Mouse (Mus musculus) right cerebral cortex, adult 2 months (tissue): ENCODE results near the gene Ppp1r2.
"Not testable (repeated sequence)": the region's sequence is repeated elsewhere in the genome, so short reads cannot be mapped to it uniquely, and the experiment has no call there.

Experiments
- DNase-seq, 2 experiments: peaks; one replicate each; pipeline ENCODE4 v3.0.0; 2021 to 2022; ENCODE audit warnings: low spot score in 2 of 2

The Ppp1r2 gene

DNA sequence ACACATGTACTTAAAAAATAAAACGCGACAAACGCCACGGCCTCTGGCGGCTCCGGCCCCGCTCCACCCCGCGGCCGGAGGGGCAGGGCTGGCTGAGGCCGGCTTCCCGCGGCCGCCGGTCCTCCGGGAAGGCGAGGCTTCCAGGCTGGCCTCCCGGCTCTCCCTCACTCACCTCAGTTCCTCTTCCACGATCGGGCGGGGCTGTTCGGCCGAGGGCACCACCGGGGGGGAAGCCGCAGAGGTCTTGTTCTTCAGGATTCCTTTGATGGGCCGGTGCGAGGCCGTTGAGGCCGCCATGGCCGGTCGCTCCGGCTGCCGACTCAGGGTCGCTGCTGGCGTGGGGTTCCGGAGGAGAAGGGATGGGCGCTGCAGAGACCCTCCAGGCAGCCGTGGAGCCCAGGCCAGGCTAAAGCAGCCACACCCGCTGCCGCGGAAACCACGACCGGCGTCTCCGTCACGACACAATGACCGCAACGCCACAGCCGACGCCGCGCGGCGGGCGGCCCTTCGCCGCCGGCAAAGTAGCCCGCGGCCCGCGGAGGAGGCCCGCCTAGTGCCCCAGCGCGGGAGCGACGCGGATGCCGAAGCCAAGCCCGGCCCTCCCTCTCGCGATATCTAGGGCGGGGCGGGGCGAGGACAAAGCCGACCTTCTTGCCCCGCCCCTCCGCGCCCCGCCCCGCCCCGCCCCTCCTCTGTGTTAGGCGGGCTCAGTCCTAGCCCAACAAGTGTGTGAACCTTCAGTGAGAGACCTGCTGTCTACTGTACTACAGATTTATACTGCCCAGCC lies at the start of gene Ppp1r2:
TSS of gene Ppp1r2 (minus strand) at position 604 of the 787 bp plus-strand sequence.
- DNase-seq = peak; percentile 82 to 86

DNA sequence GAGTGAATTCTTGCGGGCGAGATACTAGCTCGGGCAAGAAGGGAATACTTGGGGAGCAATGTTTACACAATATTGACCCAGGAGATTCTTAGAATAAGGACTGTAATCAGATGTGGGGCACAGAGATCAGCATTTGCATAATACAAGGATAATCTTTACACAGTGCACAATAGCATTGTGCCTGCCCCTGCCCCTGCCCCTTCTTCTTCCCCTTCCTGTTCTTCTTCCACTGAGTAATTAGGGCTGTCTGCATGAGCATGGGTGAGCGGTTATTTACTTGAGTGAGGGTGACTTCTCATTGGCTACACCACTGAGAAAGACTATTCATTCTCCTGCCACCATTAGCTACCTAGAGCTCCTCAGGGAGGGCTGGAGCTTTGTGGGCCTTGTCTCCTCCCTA lies 46.4 kb upstream of the Ppp1r2 start:
- no peak for DNase-seq

DNA sequence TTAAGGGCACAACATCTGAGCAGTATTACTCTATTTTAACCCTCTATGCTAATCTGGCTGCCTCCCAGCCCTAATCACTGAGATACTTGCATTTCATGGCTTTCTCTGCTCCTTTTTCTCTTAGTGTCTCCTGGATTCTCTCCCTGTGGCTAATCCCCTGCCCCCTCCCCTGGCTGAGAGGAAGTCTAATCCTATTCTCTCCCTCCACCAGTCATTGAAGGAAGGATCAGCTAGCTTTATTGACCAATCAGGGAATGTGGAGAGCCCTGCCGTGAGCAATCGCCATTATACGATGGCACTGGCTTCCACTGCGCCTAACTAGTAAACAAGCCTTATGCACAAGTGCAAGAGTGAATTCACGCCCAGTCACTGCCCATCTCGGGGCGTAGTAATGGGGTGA lies 45.9 kb upstream of the Ppp1r2 start:
- DNase-seq = no peak

DNA sequence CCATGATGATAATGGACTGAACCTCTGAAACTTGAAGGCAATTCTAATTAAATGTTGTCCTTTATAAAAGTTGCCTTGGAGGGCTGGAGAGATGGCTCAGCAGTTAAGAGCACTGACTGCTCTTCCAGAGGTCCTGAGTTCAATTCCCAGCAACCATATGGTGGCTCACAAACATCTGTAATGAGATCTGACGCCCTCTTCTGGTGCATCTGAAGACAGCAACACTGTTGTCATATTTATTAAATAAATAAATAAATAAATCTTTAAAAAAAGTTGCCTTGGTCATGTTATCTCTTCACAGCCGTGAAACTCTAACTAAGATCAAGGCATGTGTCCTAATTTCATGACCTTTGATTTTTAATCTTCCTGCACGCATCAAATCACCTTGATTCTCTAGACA lies 44.6 kb upstream of the Ppp1r2 start:
- DNase-seq = not testable (repeated sequence)

DNA sequence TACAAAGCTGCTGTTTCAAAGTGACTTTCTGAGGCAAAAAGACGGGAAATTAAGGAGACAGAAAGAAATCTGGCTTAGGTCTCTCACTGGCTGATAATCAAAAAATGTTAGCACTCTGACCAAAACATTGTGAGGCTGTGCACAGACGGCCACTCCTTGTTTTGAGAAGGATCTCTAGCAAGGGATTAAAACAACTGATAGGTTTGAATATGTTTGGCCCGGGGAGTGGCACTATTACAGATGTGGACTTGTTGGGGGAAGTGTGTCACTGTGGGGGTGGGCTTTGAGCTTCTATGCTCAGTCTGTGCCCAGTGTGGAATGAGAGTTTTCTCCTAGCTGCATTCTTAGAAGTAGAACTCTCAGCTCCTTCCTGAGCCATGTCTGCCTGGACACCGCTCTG lies 44.2 kb upstream of the Ppp1r2 start:
- no peak for DNase-seq

DNA sequence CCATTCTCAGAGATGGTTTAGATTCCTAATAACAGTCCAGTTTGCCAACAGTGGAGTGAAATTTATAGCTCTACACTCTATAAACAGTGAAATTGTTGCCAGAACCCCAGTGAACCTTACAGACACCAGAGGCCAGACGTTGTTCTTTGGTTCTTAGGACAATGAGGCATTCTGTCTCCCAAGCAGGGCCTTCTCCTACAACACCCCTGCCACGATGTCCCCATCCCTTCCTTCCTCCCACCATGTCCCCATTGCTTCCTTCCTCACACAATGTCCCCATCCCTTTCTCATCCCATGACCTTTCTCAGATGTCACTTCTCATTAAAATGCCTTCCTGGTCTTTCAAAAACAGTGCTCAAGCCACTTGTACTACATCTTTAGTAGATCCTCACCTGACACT lies 43.3 kb upstream of the Ppp1r2 start:
- no peak for DNase-seq

DNA sequence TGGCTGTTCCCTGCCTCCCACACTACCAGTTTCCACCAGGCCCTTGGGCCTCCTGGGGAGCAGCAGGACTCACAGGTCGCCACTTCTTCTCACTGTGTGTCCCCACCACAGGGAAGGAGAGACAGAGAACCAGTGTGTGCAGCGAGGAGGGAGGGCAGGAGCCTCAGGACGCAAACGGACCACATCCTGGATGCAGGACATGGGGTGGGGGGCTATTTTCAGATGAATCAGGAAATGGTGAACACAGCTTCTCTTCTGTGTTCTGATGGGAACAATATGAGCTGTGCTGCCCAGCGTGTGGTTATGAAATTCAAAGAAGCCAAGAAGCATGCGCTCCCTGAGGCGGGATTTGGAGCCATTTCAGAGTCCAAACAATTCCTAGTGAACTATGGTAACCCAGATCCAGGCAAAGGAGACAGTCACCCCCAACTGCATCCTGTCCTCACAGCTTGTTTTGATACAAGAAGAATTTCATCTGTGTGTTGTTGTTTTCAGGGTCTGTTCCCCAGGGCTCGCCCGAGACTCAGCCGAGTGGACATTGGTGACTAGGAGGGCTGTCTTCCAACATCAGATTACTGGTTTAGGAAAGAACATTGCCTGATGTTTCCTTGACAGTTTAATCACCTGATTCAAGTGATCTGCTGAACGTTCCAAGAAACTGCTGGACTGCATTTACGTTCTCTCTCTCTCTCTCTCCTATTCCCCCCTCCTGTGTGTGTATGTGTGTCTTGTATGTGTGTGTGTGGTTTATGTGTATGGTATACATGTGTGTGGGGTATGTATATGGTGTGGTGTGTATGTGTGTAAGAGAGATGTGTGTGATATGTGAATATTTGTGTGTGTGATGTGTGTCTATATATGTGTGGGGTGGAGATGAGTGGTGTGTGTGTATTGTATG lies 41.4 kb upstream of the Ppp1r2 start:
- not testable (repeated sequence) for DNase-seq

DNA sequence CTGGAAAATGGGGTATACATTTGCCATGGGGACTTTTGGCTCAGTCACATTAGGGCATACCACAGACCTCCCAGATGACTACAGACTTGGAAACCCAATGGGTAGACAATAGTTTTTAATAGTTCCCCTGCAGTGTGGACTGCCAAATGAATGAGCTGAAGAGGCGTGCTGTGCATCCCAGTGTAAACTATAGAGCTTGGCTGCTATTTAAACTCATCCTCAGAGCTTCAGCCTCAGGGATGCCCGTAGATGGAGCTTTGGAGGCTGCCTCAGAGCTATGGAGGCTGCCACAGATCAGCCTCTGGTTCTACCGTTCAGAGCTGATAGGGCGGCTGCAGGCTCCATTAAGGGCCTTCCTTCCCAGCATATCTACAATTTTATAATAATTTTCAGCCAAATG lies 40.2 kb upstream of the Ppp1r2 start:
- DNase-seq = no peak

DNA sequence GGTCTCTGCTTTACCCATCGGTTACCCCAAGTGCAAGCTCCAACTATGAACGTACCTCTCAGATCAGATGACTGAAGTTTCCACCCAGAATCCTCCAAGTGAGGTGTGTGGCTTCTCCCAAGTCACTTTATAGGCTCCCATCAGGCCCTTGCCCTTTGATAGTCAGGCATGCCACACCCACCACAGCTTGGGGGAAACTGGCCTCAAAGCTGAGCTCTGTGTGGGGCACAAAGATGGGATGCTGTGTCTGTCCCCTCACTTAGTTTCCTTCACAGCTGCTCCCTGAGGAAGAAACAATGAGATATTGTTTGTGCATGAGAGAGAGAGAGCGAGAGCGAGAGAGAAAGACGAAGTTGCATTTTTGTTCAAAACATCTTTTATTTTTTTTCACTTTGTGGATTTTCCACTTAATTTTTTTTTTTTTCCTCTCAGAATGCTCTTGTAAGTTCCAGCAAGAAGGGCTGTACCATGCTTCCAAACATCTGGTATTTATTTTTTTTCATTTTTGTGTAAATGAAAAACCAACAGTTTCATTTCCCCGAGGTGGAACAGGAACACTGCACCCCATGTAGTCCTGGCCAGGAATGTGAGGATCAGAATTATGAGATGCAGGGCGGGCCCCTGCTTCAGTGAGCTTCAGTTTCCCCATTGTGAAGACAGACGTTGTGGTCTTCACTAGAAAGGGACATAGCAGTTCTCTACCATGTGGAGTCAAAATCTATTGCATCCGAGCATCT lies 39.6 kb upstream of the Ppp1r2 start, which contains the start of gene Apod:
TSS of gene Apod (minus strand) at position 312 of the 737 bp plus-strand sequence.
- DNase-seq = no peak

DNA sequence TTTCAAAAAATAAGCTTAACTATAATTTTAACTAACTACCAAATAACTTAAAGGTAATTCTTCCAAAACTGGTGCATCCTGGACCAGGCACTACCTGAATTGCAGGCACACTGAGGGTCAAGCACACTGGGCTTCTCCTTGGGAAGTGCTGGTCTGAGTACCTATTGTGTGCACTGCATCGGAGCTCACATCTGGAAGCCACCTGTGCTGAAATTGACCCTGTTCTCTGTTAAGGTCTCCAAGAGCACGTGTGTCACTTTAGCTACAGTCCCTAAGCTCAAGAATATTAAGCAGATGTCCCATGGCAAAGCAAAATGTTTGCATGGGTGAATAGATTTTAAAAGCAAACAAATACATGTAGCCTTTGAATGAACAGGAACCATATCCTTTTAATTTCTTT lies 38.5 kb upstream of the Ppp1r2 start:
- no peak for DNase-seq

DNA sequence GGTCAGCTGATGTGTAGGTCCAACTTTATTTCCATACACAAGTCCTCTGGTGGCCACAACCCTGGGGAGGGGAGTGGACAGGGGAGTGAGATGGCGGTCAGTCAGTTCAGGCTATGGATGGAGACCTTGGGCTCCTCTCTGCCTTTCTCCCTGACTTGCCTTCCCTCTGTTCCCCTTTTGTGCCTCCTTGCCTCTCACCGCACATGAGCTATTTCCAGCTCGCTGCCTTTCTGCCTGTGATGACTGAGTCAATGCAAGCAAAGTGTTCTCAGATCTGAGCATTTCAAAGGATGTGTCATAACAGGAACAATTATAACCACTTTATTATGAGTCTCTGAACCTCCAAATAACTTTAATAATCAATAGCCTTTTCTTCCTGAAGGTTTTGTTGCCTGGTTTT lies 37.2 kb upstream of the Ppp1r2 start:
- DNase-seq = peak; percentile 60 to 66

DNA sequence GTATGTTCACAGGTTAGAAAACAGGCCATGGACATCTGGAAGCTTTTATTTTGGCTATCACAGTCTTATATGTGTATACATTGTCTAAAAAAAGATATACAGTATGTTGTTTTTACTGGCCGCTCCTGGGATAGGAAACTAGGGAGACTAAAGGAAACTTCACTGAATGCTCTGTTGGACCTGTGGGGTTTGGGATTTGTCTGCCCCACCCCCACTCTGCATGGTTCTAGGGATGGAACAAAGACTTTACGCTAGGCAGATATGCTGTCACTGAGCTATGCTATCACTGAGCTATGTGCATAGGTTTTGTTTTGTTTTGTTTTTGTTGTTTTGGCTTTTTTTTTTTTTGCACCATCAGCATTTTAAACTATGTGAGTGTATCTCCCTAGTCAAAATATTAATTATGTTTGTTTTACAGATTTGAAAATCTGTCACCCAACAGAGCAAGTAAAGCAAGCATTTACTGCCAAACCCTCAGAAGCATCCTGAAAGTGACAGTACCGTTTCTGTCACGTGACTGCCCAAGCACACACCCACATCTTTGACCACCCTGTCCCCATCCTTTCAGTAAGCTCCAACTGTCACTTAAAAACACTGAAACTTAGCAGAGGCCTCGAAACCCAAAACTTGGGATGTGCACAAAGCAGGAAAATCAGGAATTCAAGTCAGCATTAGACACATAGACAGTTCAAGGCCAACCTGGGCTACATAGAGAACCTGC lies 30.3 kb upstream of the Ppp1r2 start:
- no peak for DNase-seq

DNA sequence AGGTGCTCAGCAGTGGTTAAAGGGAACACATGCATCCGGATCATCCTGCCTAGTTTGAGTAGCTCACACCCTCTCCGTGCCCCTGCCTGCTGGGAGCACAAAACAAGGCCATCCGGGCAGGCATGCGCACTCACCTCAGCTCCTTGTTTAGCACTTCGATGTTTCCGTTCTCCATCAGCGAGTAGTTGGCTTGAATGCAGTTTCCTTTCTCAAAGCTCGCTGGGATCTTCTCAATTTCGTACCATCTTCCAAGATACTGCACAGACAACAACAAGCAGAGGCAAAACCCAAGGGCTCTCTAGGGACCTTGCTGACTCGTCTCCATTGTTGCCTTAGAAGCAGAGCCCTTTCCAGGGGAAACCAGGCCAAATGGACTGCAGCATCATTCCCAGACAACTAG lies 28.2 kb upstream of the Ppp1r2 start:
- no peak for DNase-seq

DNA sequence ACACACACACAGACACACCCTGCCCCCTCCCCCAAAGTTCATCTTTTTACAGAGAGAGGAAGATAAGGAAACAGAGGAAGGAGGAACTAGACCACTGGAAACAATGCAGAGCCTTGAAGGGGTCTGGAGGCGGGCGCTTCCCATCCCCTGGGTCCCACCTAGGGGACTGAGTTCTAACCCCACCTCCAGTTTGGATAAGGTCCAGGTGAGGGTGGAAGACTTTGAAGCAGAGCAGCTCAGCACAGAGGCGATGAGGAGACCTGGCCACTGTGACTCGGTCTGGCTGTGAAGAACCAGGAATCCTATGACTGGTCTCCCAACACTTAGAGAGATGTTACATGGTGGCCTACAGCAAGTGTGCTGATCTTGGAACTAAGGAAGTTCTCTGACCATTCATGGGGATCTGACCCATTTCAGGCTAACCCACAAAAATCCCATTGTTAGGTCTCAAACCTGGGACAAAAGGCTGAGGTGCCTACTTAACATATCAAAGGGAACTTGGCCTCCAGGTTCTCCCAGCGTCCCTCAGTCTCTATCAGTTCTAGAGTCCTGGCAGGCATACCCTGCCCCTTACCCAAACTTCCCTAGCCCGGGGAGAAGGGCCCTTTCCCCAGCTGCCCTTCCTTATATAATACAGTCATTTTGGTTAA lies 25.9 kb upstream of the Ppp1r2 start:
- DNase-seq = no peak

DNA sequence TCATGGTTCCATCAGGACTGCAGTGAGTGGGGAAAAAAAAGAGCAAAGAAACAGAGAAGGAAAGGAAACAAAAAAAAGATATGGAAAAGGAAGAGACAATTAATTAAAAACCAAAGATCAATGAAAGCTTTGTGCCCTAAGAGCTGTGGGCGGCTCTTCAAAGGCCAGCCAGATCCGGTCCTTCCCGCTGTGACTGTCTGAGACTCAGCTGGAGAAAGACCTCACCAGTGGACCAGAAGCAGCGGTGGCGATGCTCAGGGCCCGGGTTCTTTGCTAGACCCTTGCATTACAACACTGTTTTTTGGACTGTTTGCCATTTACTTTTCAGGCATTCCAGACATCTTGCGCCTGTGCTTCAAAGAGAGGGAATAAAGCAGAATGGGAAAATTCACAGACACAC lies 25.4 kb upstream of the Ppp1r2 start:
- DNase-seq = no peak

DNA sequence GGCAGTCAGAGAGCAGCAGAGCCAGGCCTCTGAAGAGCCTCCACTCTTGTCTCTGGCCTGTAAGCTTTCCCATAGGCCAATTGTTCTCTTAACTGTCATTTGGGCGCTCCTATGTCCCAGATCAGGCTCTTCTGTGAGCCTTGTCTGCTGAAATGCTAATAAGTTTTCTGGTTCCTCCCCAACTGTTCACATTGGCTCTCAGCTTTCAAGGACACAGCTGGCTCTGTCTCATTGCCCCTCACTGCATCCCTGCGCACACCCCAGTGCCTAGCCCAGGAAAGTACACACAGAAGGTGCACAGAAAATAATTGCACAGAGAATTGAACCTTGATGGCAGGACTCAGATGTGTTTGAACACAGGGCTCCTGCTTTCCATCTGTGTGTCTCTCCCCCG lies 24.9 kb upstream of the Ppp1r2 start:
- DNase-seq = no peak

DNA sequence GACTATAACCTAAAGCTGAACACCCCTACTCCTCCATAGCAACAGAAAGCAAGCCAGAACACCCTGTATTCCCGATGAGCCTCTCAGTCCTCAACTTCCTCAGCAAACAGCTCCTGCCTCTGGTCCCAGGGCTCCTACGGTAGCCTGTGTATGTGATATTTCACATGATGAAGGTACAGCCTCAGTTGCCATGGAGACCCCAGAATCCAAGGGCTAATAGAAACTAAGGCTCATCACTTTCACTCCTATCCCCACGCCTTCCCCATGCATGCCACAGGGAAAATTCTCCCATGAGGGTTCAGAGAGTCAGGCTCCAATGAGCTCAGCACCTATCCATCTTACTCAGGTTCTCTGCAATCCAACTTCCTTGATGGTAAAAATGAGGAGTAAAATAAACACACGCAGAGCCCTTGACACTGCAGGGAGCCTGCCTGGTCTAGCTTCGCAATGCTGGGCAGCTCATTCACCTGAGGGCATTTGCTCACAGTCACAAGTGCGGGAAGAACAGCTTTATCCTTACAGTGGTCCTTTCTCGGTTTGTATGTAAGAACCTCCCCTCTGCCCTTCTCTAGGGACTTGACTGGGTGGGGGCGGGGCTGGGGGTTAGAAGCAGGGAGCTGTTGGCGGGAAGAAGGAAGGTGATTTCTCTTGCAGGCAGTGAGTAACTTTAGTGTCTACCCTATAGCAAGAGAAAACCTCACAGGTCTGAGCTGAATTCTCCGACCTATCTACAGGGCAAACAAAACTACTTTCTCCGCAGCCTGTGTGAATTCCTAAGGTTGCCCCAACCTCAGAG lies 24.3 kb upstream of the Ppp1r2 start:
- no peak for DNase-seq

DNA sequence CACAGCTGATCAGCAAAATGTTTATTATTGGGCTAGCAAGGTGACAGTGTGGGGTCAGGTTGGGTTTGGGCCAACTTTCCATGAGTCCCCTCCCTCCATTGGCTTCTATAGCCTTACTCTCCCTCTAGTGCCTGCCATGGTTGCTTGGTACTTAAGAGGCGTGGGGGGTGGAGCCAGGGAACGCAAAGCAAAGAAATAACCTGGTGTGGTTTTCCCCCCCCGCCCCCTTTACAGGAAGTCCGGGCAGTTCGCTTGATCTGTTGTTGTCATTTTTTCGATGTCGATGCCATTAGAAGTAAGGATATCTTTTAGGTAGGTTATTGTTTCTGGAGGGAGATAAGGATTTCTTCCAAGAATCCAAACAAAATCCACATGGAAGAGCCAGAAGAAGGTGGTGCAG lies 22.0 kb upstream of the Ppp1r2 start:
- no peak for DNase-seq

DNA sequence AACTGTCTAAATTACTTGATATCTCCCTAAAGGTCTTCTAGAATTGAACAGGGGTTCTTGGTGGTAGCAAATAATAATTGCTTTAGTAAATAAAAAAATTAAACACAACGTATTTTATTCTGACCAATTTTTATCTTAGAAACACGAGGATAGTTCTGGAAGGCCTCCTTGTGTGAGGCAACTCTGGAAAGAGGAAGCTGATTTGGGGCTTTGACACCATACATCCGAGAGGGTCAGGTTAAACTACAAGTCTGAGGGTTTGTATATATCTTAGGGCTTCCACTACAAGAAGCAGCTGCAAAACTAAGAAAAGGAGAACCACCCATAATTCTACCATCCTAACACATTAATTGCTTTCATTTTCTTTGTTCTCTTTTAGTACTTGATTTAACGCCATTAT lies 18.7 kb upstream of the Ppp1r2 start:
- DNase-seq = no peak

DNA sequence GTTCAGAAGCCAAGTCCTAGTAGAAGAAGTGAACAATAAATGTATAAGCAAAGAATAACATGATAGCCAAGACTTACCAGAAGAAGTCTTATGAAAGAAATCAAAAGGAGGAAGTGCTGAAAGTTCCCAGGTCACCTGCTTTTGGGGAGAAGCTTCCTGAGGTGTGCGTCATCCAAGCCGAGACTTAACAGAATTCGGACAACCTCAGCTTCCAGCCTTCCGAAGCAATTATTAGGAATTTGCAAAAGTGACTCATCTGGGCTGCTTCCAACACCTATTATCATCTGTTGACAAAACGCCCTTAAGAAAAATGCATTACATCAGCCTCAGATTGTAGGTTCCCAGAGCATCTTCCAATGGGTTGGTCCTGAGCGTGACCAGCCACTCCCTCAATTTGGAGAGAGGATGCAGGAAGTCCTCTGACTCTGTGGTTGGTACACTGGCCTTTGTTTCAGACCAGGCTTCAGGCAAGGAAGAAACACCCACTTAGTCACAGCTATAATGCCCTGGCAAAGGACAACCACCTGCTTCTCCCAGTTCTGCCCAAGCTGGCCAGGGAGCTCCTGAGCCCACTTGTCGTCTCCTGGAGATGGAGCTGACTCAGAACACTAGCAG lies 15.8 kb upstream of the Ppp1r2 start:
- no peak for DNase-seq
